Mouse (Mus musculus): ENCODE results near the gene B430306N03Rik. TPM values are rescaled to one million over a fixed set of nuclear protein-coding genes. Genes with fewer than 3 reads are reported as not detected.

Gene B430306N03Rik
- polyA plus RNA-seq, 1 experiment = not detected

- Histone ChIP-seq H3ac (ENCODE audit: control insufficient read depth, insufficient read length, low read depth) (no peak overlapping the region), H3K79me2 (ENCODE audit: control insufficient read depth, insufficient read depth) (no peaks in the 10 kb centered on the region), H3K79me3 (ENCODE audit: low read depth) (no peaks in the 10 kb centered on the region), H3K27me3 (ENCODE audit: control insufficient read depth, insufficient read depth, insufficient read length) (no peaks in the 10 kb centered on the region), H3K4me3 (ENCODE audit: insufficient read depth, poor library complexity, severe bottlenecking) (no peak overlapping the region), H3K36me3 (ENCODE audit: control insufficient read depth, insufficient read depth) (no peaks in the 10 kb centered on the region)
- TF ChIP-seq MAX (IDR thresholded peaks at IDR 0.05) (no peak), CEBPB (IDR thresholded peaks at IDR 0.05; ENCODE audit: low read depth) (no peak), MYOD1 (IDR thresholded peaks at IDR 0.05; ENCODE audit: control insufficient read depth, insufficient read length, low read depth) (no peak), MYOG (IDR thresholded peaks at IDR 0.05; ENCODE audit: control insufficient read depth, extremely low read depth, insufficient read length) (no peak), USF1 (IDR thresholded peaks at IDR 0.05; ENCODE audit: low read depth) (no peak), CTCF (IDR thresholded peaks at IDR 0.05; ENCODE audit: control insufficient read depth, insufficient read depth, insufficient read length) (no peak), FOSL1 (IDR thresholded peaks at IDR 0.05; ENCODE audit: insufficient read depth, low read length, poor library complexity, severe bottlenecking) (no peak)
These were observed 46.4 kb downstream of the B430306N03Rik start for GRCm38 (mm10) chr17:48362346-48362745.

DNA sequence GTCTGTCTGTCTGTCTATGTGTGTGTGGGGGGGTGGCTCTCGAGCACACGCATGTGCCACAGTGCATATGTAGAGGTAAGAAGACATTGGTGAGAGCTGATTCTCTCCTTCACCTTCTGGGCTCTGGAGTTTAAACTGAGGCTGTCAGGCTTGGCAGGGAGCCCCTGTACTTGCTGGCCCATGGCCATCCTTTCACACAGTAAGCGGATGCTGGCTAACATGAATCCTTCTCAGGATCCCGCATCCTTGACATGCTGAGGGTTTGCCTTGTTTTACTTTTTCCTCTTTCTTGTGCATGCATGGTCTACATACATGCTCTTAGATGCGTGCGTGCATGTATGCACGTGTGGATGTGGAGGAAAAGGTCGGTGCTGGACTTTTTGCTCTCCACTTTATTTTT is 47.0 kb downstream of the B430306N03Rik start:
- H3K79me2 ChIP-seq (ENCODE audit: control insufficient read depth, insufficient read depth) = no peaks in the 10 kb centered on the region
- no peaks in the 10 kb centered on the region for H3K79me3 ChIP-seq (ENCODE audit: low read depth)
- H3K4me3 ChIP-seq (ENCODE audit: insufficient read depth, poor library complexity, severe bottlenecking) = no peak overlapping the region

GRCm38 (mm10) chr17:48363421-48363965 is 47.6 kb downstream of the B430306N03Rik start:
- Histone ChIP-seq H3K27me3 (ENCODE audit: control insufficient read depth, insufficient read depth, insufficient read length) (no peaks in the 10 kb centered on the region), H3K79me3 (ENCODE audit: low read depth) (no peaks in the 10 kb centered on the region), H3ac (ENCODE audit: control insufficient read depth, insufficient read length, low read depth) (no peak overlapping the region), H3K36me3 (ENCODE audit: control insufficient read depth, insufficient read depth) (no peaks in the 10 kb centered on the region), H3K79me2 (ENCODE audit: control insufficient read depth, insufficient read depth) (no peaks in the 10 kb centered on the region), H3K4me3 (ENCODE audit: insufficient read depth, poor library complexity, severe bottlenecking) (no peak overlapping the region)
- TF ChIP-seq MYOD1 (IDR thresholded peaks at IDR 0.05; ENCODE audit: control insufficient read depth, insufficient read length, low read depth) = no peak
- no peak for TF ChIP-seq FOSL1 (IDR thresholded peaks at IDR 0.05; ENCODE audit: insufficient read depth, low read length, poor library complexity, severe bottlenecking)
- no peak for TF ChIP-seq CTCF (IDR thresholded peaks at IDR 0.05; ENCODE audit: control insufficient read depth, insufficient read depth, insufficient read length)
- no peak for TF ChIP-seq MYOG (IDR thresholded peaks at IDR 0.05; ENCODE audit: control insufficient read depth, extremely low read depth, insufficient read length)
- TF ChIP-seq MAX (IDR thresholded peaks at IDR 0.05) = no peak
- TF ChIP-seq CEBPB (IDR thresholded peaks at IDR 0.05; ENCODE audit: low read depth) = no peak
- no peak for TF ChIP-seq USF1 (IDR thresholded peaks at IDR 0.05; ENCODE audit: low read depth)

More for the DNA sequence above, 47.0 kb downstream of the B430306N03Rik start:
- no peaks in the 10 kb centered on the region for H3K27me3 ChIP-seq (ENCODE audit: control insufficient read depth, insufficient read depth, insufficient read length)
- H3K36me3 ChIP-seq (ENCODE audit: control insufficient read depth, insufficient read depth) = no peaks in the 10 kb centered on the region
- no peak overlapping the region for H3ac ChIP-seq (ENCODE audit: control insufficient read depth, insufficient read length, low read depth)
- TF ChIP-seq MYOD1 (IDR thresholded peaks at IDR 0.05; ENCODE audit: control insufficient read depth, insufficient read length, low read depth) (no peak), USF1 (IDR thresholded peaks at IDR 0.05; ENCODE audit: low read depth) (no peak), MAX (IDR thresholded peaks at IDR 0.05) (no peak), CTCF (IDR thresholded peaks at IDR 0.05; ENCODE audit: control insufficient read depth, insufficient read depth, insufficient read length) (no peak), FOSL1 (IDR thresholded peaks at IDR 0.05; ENCODE audit: insufficient read depth, low read length, poor library complexity, severe bottlenecking) (no peak), MYOG (IDR thresholded peaks at IDR 0.05; ENCODE audit: control insufficient read depth, extremely low read depth, insufficient read length) (no peak), CEBPB (IDR thresholded peaks at IDR 0.05; ENCODE audit: low read depth) (no peak)

GRCm38 (mm10) chr17:48365511-48366155 is 49.7 kb downstream of the B430306N03Rik start:
- Histone ChIP-seq H3K27me3 (ENCODE audit: control insufficient read depth, insufficient read depth, insufficient read length) (no peaks in the 10 kb centered on the region), H3K4me3 (ENCODE audit: insufficient read depth, poor library complexity, severe bottlenecking) (no peak overlapping the region), H3K79me3 (ENCODE audit: low read depth) (no peaks in the 10 kb centered on the region), H3K79me2 (ENCODE audit: control insufficient read depth, insufficient read depth) (no peaks in the 10 kb centered on the region), H3K36me3 (ENCODE audit: control insufficient read depth, insufficient read depth) (no peaks in the 10 kb centered on the region), H3ac (ENCODE audit: control insufficient read depth, insufficient read length, low read depth) (no peak overlapping the region)
- TF ChIP-seq USF1 (IDR thresholded peaks at IDR 0.05; ENCODE audit: low read depth) (no peak), CEBPB (IDR thresholded peaks at IDR 0.05; ENCODE audit: low read depth) (no peak), FOSL1 (IDR thresholded peaks at IDR 0.05; ENCODE audit: insufficient read depth, low read length, poor library complexity, severe bottlenecking) (no peak), CTCF (IDR thresholded peaks at IDR 0.05; ENCODE audit: control insufficient read depth, insufficient read depth, insufficient read length) (no peak), MYOG (IDR thresholded peaks at IDR 0.05; ENCODE audit: control insufficient read depth, extremely low read depth, insufficient read length) (no peak), MYOD1 (IDR thresholded peaks at IDR 0.05; ENCODE audit: control insufficient read depth, insufficient read length, low read depth) (no peak), MAX (IDR thresholded peaks at IDR 0.05) (no peak)

DNA sequence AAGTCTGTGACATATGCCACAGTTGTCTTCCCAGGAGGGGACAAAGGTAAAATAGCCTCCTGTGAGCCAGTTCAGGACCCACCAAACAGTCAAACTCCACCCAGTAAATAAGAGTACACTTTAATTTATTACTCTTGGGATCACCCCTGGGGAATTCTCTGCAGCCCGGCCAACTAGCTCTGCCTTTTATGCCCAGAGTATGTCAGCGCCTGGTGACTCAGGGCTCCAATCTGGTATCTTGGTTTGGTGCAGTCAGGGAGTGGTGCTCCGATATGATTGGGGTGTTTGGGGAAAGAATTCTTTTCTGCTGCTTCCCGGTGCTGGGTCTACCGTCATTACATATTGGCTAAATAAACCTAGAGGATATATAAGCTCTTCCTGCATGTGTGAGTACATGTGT is 50.9 kb downstream of the B430306N03Rik start:
- Histone ChIP-seq H3K36me3 (ENCODE audit: control insufficient read depth, insufficient read depth) (no peaks in the 10 kb centered on the region), H3ac (ENCODE audit: control insufficient read depth, insufficient read length, low read depth) (no peak overlapping the region), H3K27me3 (ENCODE audit: control insufficient read depth, insufficient read depth, insufficient read length) (no peaks in the 10 kb centered on the region), H3K79me2 (ENCODE audit: control insufficient read depth, insufficient read depth) (no peaks in the 10 kb centered on the region), H3K79me3 (ENCODE audit: low read depth) (no peaks in the 10 kb centered on the region), H3K4me3 (ENCODE audit: insufficient read depth, poor library complexity, severe bottlenecking) (no peak overlapping the region)
- TF ChIP-seq MYOG (IDR thresholded peaks at IDR 0.05; ENCODE audit: control insufficient read depth, extremely low read depth, insufficient read length) (no peak), MAX (IDR thresholded peaks at IDR 0.05) (no peak), MYOD1 (IDR thresholded peaks at IDR 0.05; ENCODE audit: control insufficient read depth, insufficient read length, low read depth) (no peak), FOSL1 (IDR thresholded peaks at IDR 0.05; ENCODE audit: insufficient read depth, low read length, poor library complexity, severe bottlenecking) (no peak), CEBPB (IDR thresholded peaks at IDR 0.05; ENCODE audit: low read depth) (no peak), USF1 (IDR thresholded peaks at IDR 0.05; ENCODE audit: low read depth) (no peak), CTCF (IDR thresholded peaks at IDR 0.05; ENCODE audit: control insufficient read depth, insufficient read depth, insufficient read length) (no peak)
